Mouse (Mus musculus): ENCODE measurements around the gene Gm44503. TPM values are rescaled to one million over a fixed set of nuclear protein-coding genes. Genes with fewer than 3 reads are reported as not detected.

Gene Gm44503
- total and polyA plus RNA-seq, 2 experiments from 2014 or later, result 0.10 TPM; not detected in 1

DNA sequence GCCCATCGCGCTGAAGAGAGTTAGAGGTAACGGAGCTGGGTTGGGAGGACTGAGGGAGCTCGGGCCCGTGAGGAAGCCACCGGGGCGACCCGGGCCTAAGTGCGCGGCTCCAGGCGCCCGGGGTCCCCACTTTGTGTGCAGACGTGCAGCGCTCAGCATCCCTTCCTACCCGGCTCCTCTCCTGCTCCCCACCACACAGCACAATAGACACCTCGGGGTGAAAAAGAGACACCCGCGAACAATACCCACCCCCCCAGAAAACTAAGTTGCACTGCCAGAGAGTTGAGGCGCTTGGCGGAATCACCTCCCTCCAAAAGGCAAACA lies 32.8 kb upstream of the Gm44503 start:
- H3K9ac ChIP-seq, result peak overlapping the region; percentile 85
- H3K9me3 ChIP-seq (ENCODE audit: low read length), result no peaks in the 10 kb centered on the region
- peak overlapping the region; percentile 92 for H3K27ac ChIP-seq (ENCODE audit: low read depth, low read length)
- WGBS, result under 1% methylated on average over 20 of the region's 20 CpGs
- H3K4me1 ChIP-seq (ENCODE audit: insufficient read depth), result peaks cover 15% of the 10 kb centered on the region; the same call in 1 of the 2 replicates
- H3K36me3 ChIP-seq (ENCODE audit: insufficient read depth), result no peaks in the 10 kb centered on the region
- TF ChIP-seq CTCF (IDR thresholded peaks at IDR 0.05; ENCODE audit: low read depth), result no peak
- ATAC-seq (peak; percentile 62), DNase-seq (peak; percentile 63)
- peak overlapping the region; percentile 96 for H3K4me2 ChIP-seq (ENCODE audit: low read depth)
- peak overlapping the region; percentile 75 for H3K4me3 ChIP-seq (ENCODE audit: low read depth, low read length)
- H3K27me3 ChIP-seq (ENCODE audit: insufficient read depth, low read length), result no peaks in the 10 kb centered on the region

GRCm38 (mm10) chr9:72931166-72931790 lies 27.4 kb upstream of the Gm44503 start:
- DNase-seq, result peak; percentile 61
- peaks cover 14% of the 10 kb centered on the region; the same call in 1 of the 2 replicates for H3K4me1 ChIP-seq (ENCODE audit: insufficient read depth)
- peak overlapping the region; percentile 3; the same call in 1 of the 2 replicates for H3K27ac ChIP-seq (ENCODE audit: low read depth, low read length)

DNA sequence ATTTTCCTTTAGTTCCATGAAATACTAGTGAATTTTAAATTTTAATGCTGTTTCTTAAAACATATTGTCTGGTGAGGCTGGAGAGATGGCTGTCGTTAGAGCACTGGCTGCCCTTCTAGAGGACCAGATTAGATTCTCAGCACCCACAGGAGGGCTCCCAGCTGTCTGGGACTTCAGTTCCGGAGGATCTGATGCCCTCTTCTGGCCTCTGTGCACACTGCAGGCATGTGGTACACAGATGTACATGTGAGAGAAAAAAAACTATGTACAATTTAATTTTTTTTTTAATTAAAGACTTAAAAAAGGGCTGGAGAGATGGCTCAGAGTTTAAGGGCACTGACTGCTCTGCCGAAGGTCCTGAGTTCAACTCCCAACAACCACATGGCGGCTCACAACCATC lies 23.3 kb upstream of the Gm44503 start:
- no peaks in the 10 kb centered on the region for H3K9me3 ChIP-seq (ENCODE audit: low read length)
- no peak overlapping the region for H3K9ac ChIP-seq
- TF ChIP-seq CTCF (IDR thresholded peaks at IDR 0.05; ENCODE audit: low read depth), result no peak
- no peak overlapping the region for H3K4me3 ChIP-seq (ENCODE audit: low read depth, low read length)
- H3K36me3 ChIP-seq (ENCODE audit: insufficient read depth), result no peaks in the 10 kb centered on the region
- H3K4me2 ChIP-seq (ENCODE audit: low read depth), result no peak overlapping the region
- DNase-seq (no peak), ATAC-seq (no peak)
- 87% methylated on average over 4 of the region's 4 CpGs for WGBS
- no peaks in the 10 kb centered on the region for H3K4me1 ChIP-seq (ENCODE audit: insufficient read depth)
- no peak overlapping the region for H3K27ac ChIP-seq (ENCODE audit: low read depth, low read length)
- no peaks in the 10 kb centered on the region for H3K27me3 ChIP-seq (ENCODE audit: insufficient read depth, low read length)

More at GRCm38 (mm10) chr9:72931166-72931790, 27.4 kb upstream of the Gm44503 start:
- H3K9ac ChIP-seq, result no peak overlapping the region
- no peaks in the 10 kb centered on the region for H3K27me3 ChIP-seq (ENCODE audit: insufficient read depth, low read length)
- no peak overlapping the region for H3K4me3 ChIP-seq (ENCODE audit: low read depth, low read length)
- peak; percentile 72 for ATAC-seq
- H3K36me3 ChIP-seq (ENCODE audit: insufficient read depth), result no peaks in the 10 kb centered on the region
- WGBS, result 67% methylated on average over 13 of the region's 13 CpGs
- no peak overlapping the region for H3K4me2 ChIP-seq (ENCODE audit: low read depth)
- no peaks in the 10 kb centered on the region for H3K9me3 ChIP-seq (ENCODE audit: low read length)
- no peak for TF ChIP-seq CTCF (IDR thresholded peaks at IDR 0.05; ENCODE audit: low read depth)

- H3K27ac ChIP-seq (ENCODE audit: low read depth, low read length), result 0 out of 2 replicates have a peak overlapping the region, but pooled peaks have one; percentile 4
- DNase-seq (no peak), ATAC-seq (no peak)
These were observed 22.4 kb upstream of the Gm44503 start for GRCm38 (mm10) chr9:72936301-72936700.

GRCm38 (mm10) chr9:72943424-72943823 lies 15.2 kb upstream of the Gm44503 start:
- Histone ChIP-seq H3K4me2 (ENCODE audit: low read depth) (no peak overlapping the region), H3K27me3 (ENCODE audit: insufficient read depth, low read length) (no peaks in the 10 kb centered on the region), H3K36me3 (ENCODE audit: insufficient read depth) (peaks cover 22% of the 10 kb centered on the region), H3K9me3 (ENCODE audit: low read length) (no peaks in the 10 kb centered on the region), H3K9ac (no peak overlapping the region), H3K27ac (ENCODE audit: low read depth, low read length) (no peak overlapping the region), H3K4me3 (ENCODE audit: low read depth, low read length) (no peak overlapping the region), H3K4me1 (ENCODE audit: insufficient read depth) (no peaks in the 10 kb centered on the region)
- ATAC-seq (no peak), DNase-seq (no peak)
- WGBS, result 65% methylated on average over 3 of the region's 3 CpGs
- peak; percentile 44 for TF ChIP-seq CTCF (IDR thresholded peaks at IDR 0.05; ENCODE audit: low read depth)

More at GRCm38 (mm10) chr9:72936301-72936700, 22.4 kb upstream of the Gm44503 start:
- Histone ChIP-seq H3K9ac (no peak overlapping the region), H3K4me3 (ENCODE audit: low read depth, low read length) (no peak overlapping the region), H3K27me3 (ENCODE audit: insufficient read depth, low read length) (no peaks in the 10 kb centered on the region), H3K36me3 (ENCODE audit: insufficient read depth) (no peaks in the 10 kb centered on the region), H3K4me1 (ENCODE audit: insufficient read depth) (no peaks in the 10 kb centered on the region), H3K4me2 (ENCODE audit: low read depth) (no peak overlapping the region), H3K9me3 (ENCODE audit: low read length) (no peaks in the 10 kb centered on the region)
- 72% methylated on average over 2 of the region's 2 CpGs for WGBS
- TF ChIP-seq CTCF (IDR thresholded peaks at IDR 0.05; ENCODE audit: low read depth), result no peak

DNA sequence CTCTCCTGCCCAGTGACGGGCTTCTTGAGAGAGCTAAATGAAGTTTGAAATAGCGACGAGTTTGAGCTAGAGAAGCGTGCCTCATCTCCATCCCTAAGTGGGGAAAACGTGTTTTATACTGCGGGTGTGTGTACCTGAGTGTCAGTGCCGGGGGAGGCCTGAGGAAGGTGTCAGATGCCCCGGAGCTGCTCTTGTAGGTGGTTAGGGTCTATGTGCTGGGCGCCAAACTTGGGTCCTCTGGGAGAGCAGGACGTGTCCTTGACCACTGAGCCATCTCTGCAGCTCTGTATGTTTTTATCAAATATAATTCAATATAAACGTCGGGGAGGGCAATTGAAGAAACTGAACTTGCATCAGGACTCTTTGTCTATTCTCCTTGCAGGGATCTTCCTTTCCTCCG lies 14.4 kb upstream of the Gm44503 start:
- peaks cover 22% of the 10 kb centered on the region for H3K36me3 ChIP-seq (ENCODE audit: insufficient read depth)
- no peak overlapping the region for H3K27ac ChIP-seq (ENCODE audit: low read depth, low read length)
- no peak overlapping the region for H3K4me3 ChIP-seq (ENCODE audit: low read depth, low read length)
- no peaks in the 10 kb centered on the region for H3K4me1 ChIP-seq (ENCODE audit: insufficient read depth)
- no peak overlapping the region for H3K4me2 ChIP-seq (ENCODE audit: low read depth)
- no peaks in the 10 kb centered on the region for H3K27me3 ChIP-seq (ENCODE audit: insufficient read depth, low read length)
- ATAC-seq (no peak), DNase-seq (no peak)
- no peak overlapping the region for H3K9ac ChIP-seq
- TF ChIP-seq CTCF (IDR thresholded peaks at IDR 0.05; ENCODE audit: low read depth), result no peak
- H3K9me3 ChIP-seq (ENCODE audit: low read length), result no peaks in the 10 kb centered on the region
- 90% methylated on average over 13 of the region's 13 CpGs for WGBS

DNA sequence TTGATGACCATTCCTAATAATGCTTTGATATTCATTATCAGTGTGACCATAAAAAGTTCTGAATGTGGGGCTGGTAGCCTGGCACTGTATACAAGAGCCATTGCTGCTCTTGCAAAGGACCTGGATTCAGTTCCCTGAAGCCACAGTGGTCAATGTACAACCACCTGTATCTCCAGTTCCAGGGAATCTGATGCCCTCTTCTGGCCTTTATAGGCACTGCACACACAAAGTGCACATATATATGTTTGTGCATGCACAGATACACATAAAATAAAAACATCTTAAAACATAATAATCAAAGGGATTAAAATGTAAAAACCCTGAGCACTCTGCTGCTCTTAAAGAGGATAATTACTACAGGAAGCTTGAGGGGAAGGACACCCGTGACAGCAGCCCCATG lies 11.6 kb upstream of the Gm44503 start:
- Histone ChIP-seq H3K27ac (ENCODE audit: low read depth, low read length) (no peak overlapping the region), H3K9me3 (ENCODE audit: low read length) (no peaks in the 10 kb centered on the region), H3K9ac (no peak overlapping the region), H3K27me3 (ENCODE audit: insufficient read depth, low read length) (no peaks in the 10 kb centered on the region), H3K4me1 (ENCODE audit: insufficient read depth) (no peaks in the 10 kb centered on the region), H3K4me2 (ENCODE audit: low read depth) (no peak overlapping the region), H3K36me3 (ENCODE audit: insufficient read depth) (peaks cover 22% of the 10 kb centered on the region), H3K4me3 (ENCODE audit: low read depth, low read length) (no peak overlapping the region)
- WGBS, result 92% methylated on average over 1 of the region's 1 CpGs
- ATAC-seq, result no peak
- DNase-seq, result no peak
- TF ChIP-seq CTCF (IDR thresholded peaks at IDR 0.05; ENCODE audit: low read depth), result peak; percentile 29; the same call in 1 of the 2 replicates

Data from forebrain, postnatal 0 days (tissue).